Mouse (Mus musculus) kidney, embryonic 14.5 days (tissue): Measurements from ENCODE around the gene Rxra. TPM values are rescaled to one million over a fixed set of nuclear protein-coding genes. Genes with fewer than 3 reads are reported as not detected.

Source experiments
- ATAC-seq: fragments of 200-750 bp; cut with Nextera tagmentation; 2 replicates; pipeline ENCODE4 v1.8.0; 2017; ENCODE audit warnings: moderate number of reproducible peaks, mild to moderate bottlenecking, moderate TSS enrichment, moderate library complexity; ENCODE audit not compliant: low FRiP score, low TSS enrichment
- H3K27ac ChIP-seq: fragments of 300-500 bp; sonication (generic); 2 replicates; pipeline ENCODE4 v1.5.1; 2014; ENCODE audit warnings: low read depth, mild to moderate bottlenecking, low read length, moderate library complexity, mixed read lengths
- H3K27me3 ChIP-seq: fragments of 300-500 bp; sonication (generic); 2 replicates; pipeline ENCODE4 v1.6.1; 2014; ENCODE audit warnings: mild to moderate bottlenecking, low read length; ENCODE audit not compliant: control insufficient read depth, insufficient read depth
- H3K36me3 ChIP-seq: fragments of 300-500 bp; sonication (generic); 2 replicates; pipeline ENCODE4 v1.6.1; 2014; ENCODE audit warnings: low read length, mixed read lengths; ENCODE audit not compliant: control insufficient read depth, insufficient read depth
- H3K4me1 ChIP-seq: fragments of 300-500 bp; sonication (generic); 2 replicates; pipeline ENCODE4 v1.6.1; 2014; ENCODE audit warnings: low read length, mixed read lengths; ENCODE audit not compliant: control insufficient read depth, insufficient read depth
- H3K4me2 ChIP-seq: fragments of 300-500 bp; sonication (generic); replicated peaks from 2 replicates; pipeline ENCODE4 v1.6.1; 2014; ENCODE audit warnings: low read depth, mild to moderate bottlenecking, low read length
- H3K4me3 ChIP-seq: fragments of 300-500 bp; sonication (generic); 2 replicates; pipeline ENCODE4 v1.5.1; 2014; ENCODE audit warnings: mild to moderate bottlenecking, low read length
- H3K9ac ChIP-seq: fragments of 300-500 bp; sonication (generic); 2 replicates; pipeline ENCODE4 v1.6.1; 2014; ENCODE audit warnings: low read depth, mild to moderate bottlenecking, low read length, moderate library complexity
- H3K9me3 ChIP-seq: fragments of 300-500 bp; sonication (generic); 2 replicates; pipeline ENCODE4 v1.6.1; 2016; ENCODE audit warnings: low read length; ENCODE audit not compliant: control insufficient read depth
- WGBS: fragments of 180-500 bp; shearing (Covaris S2); extraction: QIAGEN DNeasy Blood & Tissue Kit; methylation state at CpG from one replicate; pipeline ENCODE4 v1.1.7; 2014; 5-methylcytosine and 5-hydroxymethylcytosine counted together
- polyA plus RNA-seq: library from polyadenylated mRNA; unstranded; fragments of >200 nt; fragmentation: Nextera tagmentation; extraction: Ambion mirVana; gene quantifications from 2 replicates; pipeline ENCODE4 v1.2.1, GENCODE M21; 2014

Rxra gene
- polyA plus RNA-seq, 1 experiment from 2014 or later = 6.2 TPM

- H3K36me3 ChIP-seq = no peaks in the 10 kb centered on the region
- H3K4me2 ChIP-seq = no peak overlapping the region
- H3K4me1 ChIP-seq = peaks cover 44% of the 10 kb centered on the region
- ATAC-seq = no peak
- no peak overlapping the region for H3K27ac ChIP-seq
- no peak overlapping the region for H3K9ac ChIP-seq
- H3K4me3 ChIP-seq = no peak overlapping the region
- no peaks in the 10 kb centered on the region for H3K27me3 ChIP-seq
- WGBS = 86% methylated on average over 2 of the region's 2 CpGs
- H3K9me3 ChIP-seq = no peaks in the 10 kb centered on the region
Measured at GRCm38 (mm10) chr2:27686335-27686734, 10.1 kb downstream of the Rxra start.

- Histone ChIP-seq H3K4me2 (no peak overlapping the region), H3K9ac (no peak overlapping the region), H3K9me3 (no peaks in the 10 kb centered on the region), H3K36me3 (no peaks in the 10 kb centered on the region), H3K4me1 (peaks cover 44% of the 10 kb centered on the region), H3K27ac (no peak overlapping the region), H3K4me3 (no peak overlapping the region), H3K27me3 (no peaks in the 10 kb centered on the region)
- 64% methylated on average over 1 of the region's 1 CpGs for WGBS
- ATAC-seq = no peak
Measured at GRCm38 (mm10) chr2:27687041-27687440, 10.8 kb downstream of the Rxra start.

GRCm38 (mm10) chr2:27687973-27688372, 11.7 kb downstream of the Rxra start:
- H3K4me1 ChIP-seq = peaks cover 53% of the 10 kb centered on the region
- 73% methylated on average over 5 of the region's 5 CpGs for WGBS

GRCm38 (mm10) chr2:27690714-27691113, 14.5 kb downstream of the Rxra start:
- Histone ChIP-seq H3K4me1 (peaks cover 44% of the 10 kb centered on the region), H3K36me3 (no peaks in the 10 kb centered on the region)
- ATAC-seq = no peak

More at GRCm38 (mm10) chr2:27687973-27688372, 11.7 kb downstream of the Rxra start:
- Histone ChIP-seq H3K4me3 (no peak overlapping the region), H3K9me3 (no peaks in the 10 kb centered on the region), H3K27me3 (no peaks in the 10 kb centered on the region), H3K4me2 (no peak overlapping the region), H3K9ac (peak overlapping the region; percentile 2; the same call in 1 of the 2 replicates), H3K36me3 (no peaks in the 10 kb centered on the region), H3K27ac (no peak overlapping the region)
- ATAC-seq = no peak

DNA sequence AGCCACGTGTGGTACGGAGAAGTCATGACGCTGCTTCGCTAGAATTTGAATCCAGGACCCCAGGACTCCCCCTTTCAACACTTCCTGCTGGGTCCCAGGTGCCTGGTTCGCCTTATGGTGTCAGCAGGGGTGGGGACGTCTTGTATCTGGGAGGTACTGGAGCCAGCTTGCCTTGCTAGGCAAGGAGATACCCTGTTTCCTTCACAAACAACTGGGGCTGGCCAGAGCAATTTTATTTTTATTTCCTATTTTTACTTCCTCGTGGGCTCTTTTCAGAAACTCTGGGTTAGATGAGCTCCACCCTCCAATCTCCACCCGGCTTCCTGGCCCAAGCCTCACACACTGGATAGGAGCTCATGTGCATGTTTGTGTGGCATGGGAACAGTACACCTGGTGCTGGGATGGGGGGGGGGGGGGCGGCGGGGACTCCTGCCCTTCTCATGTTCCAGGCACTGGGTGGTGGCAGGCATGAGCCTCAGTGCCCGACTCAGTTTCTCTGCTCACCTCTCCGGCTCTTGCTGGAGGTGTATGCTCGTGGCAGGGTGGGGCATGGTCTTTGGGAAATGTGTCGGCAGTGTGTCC, 15.0 kb downstream of the Rxra start:
- no peak overlapping the region for H3K9ac ChIP-seq
- no peak overlapping the region for H3K4me2 ChIP-seq
- no peaks in the 10 kb centered on the region for H3K27me3 ChIP-seq
- peak overlapping the region; percentile 67 for H3K27ac ChIP-seq
- 76% methylated on average over 14 of the region's 14 CpGs for WGBS
- no peaks in the 10 kb centered on the region for H3K36me3 ChIP-seq
- peaks cover 44% of the 10 kb centered on the region for H3K4me1 ChIP-seq
- no peaks in the 10 kb centered on the region for H3K9me3 ChIP-seq
- ATAC-seq = no peak
- no peak overlapping the region for H3K4me3 ChIP-seq

More at GRCm38 (mm10) chr2:27690714-27691113, 14.5 kb downstream of the Rxra start:
- Histone ChIP-seq H3K4me2 (no peak overlapping the region), H3K9me3 (no peaks in the 10 kb centered on the region), H3K9ac (no peak overlapping the region), H3K27ac (peak overlapping the region; percentile 67), H3K27me3 (no peaks in the 10 kb centered on the region), H3K4me3 (no peak overlapping the region)
- 62% methylated on average over 5 of the region's 5 CpGs for WGBS

DNA sequence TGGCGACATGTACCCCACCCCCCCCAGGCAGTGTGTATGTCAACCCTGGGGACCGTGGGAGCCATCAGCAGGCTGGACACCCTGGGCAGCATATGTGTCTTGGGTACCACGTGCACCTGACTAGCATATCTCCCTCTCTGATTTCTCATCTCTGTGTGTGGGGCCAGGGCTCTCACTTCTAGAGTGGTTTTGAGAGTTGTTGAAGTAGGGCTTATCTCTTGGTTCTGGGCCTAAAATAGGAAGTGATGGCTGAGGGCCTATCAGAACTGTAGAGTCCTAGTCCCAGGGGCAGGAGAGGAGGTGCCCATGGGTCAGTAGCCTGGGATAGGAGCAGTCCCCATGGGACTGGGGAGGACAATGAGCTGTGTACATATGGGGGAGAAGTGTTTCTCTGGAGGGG, 16.4 kb downstream of the Rxra start:
- no peak overlapping the region for H3K4me2 ChIP-seq
- no peak overlapping the region for H3K27ac ChIP-seq
- no peak overlapping the region for H3K4me3 ChIP-seq
- H3K36me3 ChIP-seq = no peaks in the 10 kb centered on the region
- WGBS = 69% methylated on average over 3 of the region's 3 CpGs
- no peak overlapping the region for H3K9ac ChIP-seq
- H3K27me3 ChIP-seq = no peaks in the 10 kb centered on the region
- ATAC-seq = peak; percentile 37; the same call in 1 of the 2 replicates
- H3K4me1 ChIP-seq = peaks cover 37% of the 10 kb centered on the region
- H3K9me3 ChIP-seq = no peaks in the 10 kb centered on the region

DNA sequence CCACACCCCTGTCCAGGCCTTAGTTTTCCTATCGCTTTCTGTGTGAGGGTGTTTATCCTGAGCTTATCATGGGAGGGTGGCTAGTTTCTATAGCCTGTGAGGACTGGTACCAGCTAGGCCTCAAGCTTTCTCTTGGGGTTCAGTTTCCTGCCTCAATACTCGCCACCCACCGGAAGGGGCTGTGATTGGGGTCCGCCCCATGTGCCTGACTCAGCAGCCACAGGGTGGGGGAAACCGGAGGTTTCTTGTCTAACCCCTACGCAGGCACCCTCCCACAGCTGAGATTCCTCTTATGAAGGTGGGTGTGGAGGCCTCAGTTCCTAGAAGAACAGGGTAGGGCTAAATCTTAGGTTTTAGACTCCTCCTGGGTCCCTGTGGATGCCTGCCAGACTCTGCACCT, 17.4 kb downstream of the Rxra start:
- H3K36me3 ChIP-seq = no peaks in the 10 kb centered on the region
- ATAC-seq = no peak

GRCm38 (mm10) chr2:27699574-27699973, 23.3 kb downstream of the Rxra start:
- peaks cover 43% of the 10 kb centered on the region for H3K4me1 ChIP-seq
- no peak overlapping the region for H3K9ac ChIP-seq
- H3K4me3 ChIP-seq = no peak overlapping the region
- H3K4me2 ChIP-seq = no peak overlapping the region
- H3K27me3 ChIP-seq = no peaks in the 10 kb centered on the region
- no peaks in the 10 kb centered on the region for H3K9me3 ChIP-seq
- WGBS = 13% methylated on average over 7 of the region's 7 CpGs
- peak overlapping the region; percentile 67; the same call in 1 of the 2 replicates for H3K27ac ChIP-seq
- H3K36me3 ChIP-seq = no peaks in the 10 kb centered on the region
- ATAC-seq = peak; percentile 75

More for the DNA sequence above, 17.4 kb downstream of the Rxra start:
- no peaks in the 10 kb centered on the region for H3K27me3 ChIP-seq
- no peaks in the 10 kb centered on the region for H3K9me3 ChIP-seq
- H3K4me3 ChIP-seq = no peak overlapping the region
- peaks cover 37% of the 10 kb centered on the region for H3K4me1 ChIP-seq
- WGBS = 90% methylated on average over 6 of the region's 6 CpGs
- H3K4me2 ChIP-seq = no peak overlapping the region
- no peak overlapping the region for H3K27ac ChIP-seq
- H3K9ac ChIP-seq = no peak overlapping the region

- no peak for ATAC-seq
- 58% methylated on average over 3 of the region's 3 CpGs for WGBS
- peaks cover 43% of the 10 kb centered on the region for H3K4me1 ChIP-seq
- H3K4me2 ChIP-seq = no peak overlapping the region
- no peaks in the 10 kb centered on the region for H3K9me3 ChIP-seq
- H3K4me3 ChIP-seq = no peak overlapping the region
- H3K27me3 ChIP-seq = no peaks in the 10 kb centered on the region
- no peak overlapping the region for H3K9ac ChIP-seq
- H3K27ac ChIP-seq = 0 out of 2 replicates have a peak overlapping the region, but pooled peaks have one; percentile 55
- H3K36me3 ChIP-seq = no peaks in the 10 kb centered on the region
Measured at GRCm38 (mm10) chr2:27702283-27702682, 26.0 kb downstream of the Rxra start.
